ENCODE assay signal across 13 mouse cellular contexts in genomic region chr15:103027266-103028235, GRCm38 (mm10). TPM values are rescaled to one million over a fixed set of nuclear protein-coding genes. Genes with fewer than 3 reads are reported as not detected.
DNase-seq lines count a peak whose midpoint lies in the region; ATAC-seq and TF ChIP-seq lines count a peak whose summit lies in the region.
"Had no signal": no experiment of that assay in that cellular context is flagged by ENCODE, and none has a peak within 500 bp of the region (broad histone marks: within the 10 kb centered on the region; RNA-seq: fewer than 3 reads in every experiment).

No protein-coding gene starts in this region.

- DNase-seq in kidney, adult 2 months: no peak
- peak; percentile 34 to 51 for DNase-seq in adrenal gland, postnatal 36 days
- DNase-seq in urinary bladder, postnatal 25 days (ENCODE audit: low spot score): no peak
- DNase-seq in layer of hippocampus, adult 8-10 months (ENCODE audit: low spot score in 2 of 2): no peak
- DNase-seq in heart, postnatal 36 days: no peak
- DNase-seq: heart, postnatal 14 days; right cerebral cortex, postnatal 14 days had no signal

- peak overlapping the region; percentile 38 for H3K9ac ChIP-seq in kidney, embryonic 16.5 days (replicated peaks; ENCODE audit: low read length)
- H3K9ac ChIP-seq in hindbrain, embryonic 16.5 days (ENCODE audit: low read depth, low read length): peak overlapping the region; percentile 51
- H3K9ac ChIP-seq in neural tube, embryonic 14.5 days (replicated peaks; ENCODE audit: low read depth, low read length): peak overlapping the region; percentile 49
- H3K9ac ChIP-seq: liver, embryonic 12.5 days; midbrain, embryonic 12.5 days had no signal

- ATAC-seq in kidney, embryonic 16.5 days (ENCODE audit: low FRiP score, low TSS enrichment): peak; percentile 32; the same call in 1 of the 2 replicates
- no peak for ATAC-seq in hindbrain, embryonic 16.5 days
- ATAC-seq in neural tube, embryonic 14.5 days (ENCODE audit: low read depth): no peak
- ATAC-seq: liver, embryonic 12.5 days had no signal

- intact Hi-C loops in heart, postnatal 36 days (cut with DNase I): no loop called here

- TF ChIP-seq CTCF in kidney, adult 2 months (conservative IDR thresholded peaks at IDR 0.05; ENCODE audit: insufficient read depth, insufficient read length, low read depth, low read length): no peak

- peak overlapping the region; percentile 40 for H3K27ac ChIP-seq in kidney, embryonic 16.5 days (ENCODE audit: low read length)
- H3K27ac ChIP-seq in kidney, adult 2 months (ENCODE audit: insufficient read depth, low read depth, low read length): no peak overlapping the region
- H3K27ac ChIP-seq in hindbrain, embryonic 16.5 days (ENCODE audit: low read depth, low read length): peak overlapping the region; percentile 72
- peak overlapping the region; percentile 72 for H3K27ac ChIP-seq in neural tube, embryonic 14.5 days (ENCODE audit: low read depth, low read length)
- H3K27ac ChIP-seq: liver, embryonic 12.5 days; midbrain, embryonic 12.5 days had no signal

- 13% methylated on average over 43 of the region's 43 CpGs for WGBS in kidney, embryonic 16.5 days
- WGBS in kidney, adult 2 months: 47% methylated on average over 43 of the region's 43 CpGs
- 4% methylated on average over 43 of the region's 43 CpGs for WGBS in hindbrain, embryonic 16.5 days
- WGBS in neural tube, embryonic 14.5 days: 4% methylated on average over 43 of the region's 43 CpGs

- no peaks in the 10 kb centered on the region for H3K36me3 ChIP-seq in kidney, embryonic 16.5 days (ENCODE audit: insufficient read depth, low read length)
- no peaks in the 10 kb centered on the region for H3K36me3 ChIP-seq in kidney, adult 2 months (ENCODE audit: control insufficient read depth, insufficient read depth, low read length)
- H3K36me3 ChIP-seq in hindbrain, embryonic 16.5 days (ENCODE audit: control insufficient read depth, insufficient read depth, low read length): no peaks in the 10 kb centered on the region
- no peaks in the 10 kb centered on the region for H3K36me3 ChIP-seq in neural tube, embryonic 14.5 days (ENCODE audit: control insufficient read depth, insufficient read depth, low read length)
- H3K36me3 ChIP-seq: liver, embryonic 12.5 days; midbrain, embryonic 12.5 days had no signal

- H3K4me1 ChIP-seq in kidney, embryonic 16.5 days (ENCODE audit: insufficient read depth, low read length): peaks cover 57% of the 10 kb centered on the region
- H3K4me1 ChIP-seq in kidney, adult 2 months (ENCODE audit: control insufficient read depth, insufficient read depth, low read length): no peaks in the 10 kb centered on the region
- no peaks in the 10 kb centered on the region for H3K4me1 ChIP-seq in hindbrain, embryonic 16.5 days (ENCODE audit: control insufficient read depth, insufficient read depth, low read depth, low read length)
- peaks cover 38% of the 10 kb centered on the region for H3K4me1 ChIP-seq in neural tube, embryonic 14.5 days (ENCODE audit: control insufficient read depth, insufficient read depth, low read length)
- H3K4me1 ChIP-seq: liver, embryonic 12.5 days; midbrain, embryonic 12.5 days had no signal

- no peak for TF ChIP-seq POLR2A in kidney, adult 2 months (IDR thresholded peaks at IDR 0.05; ENCODE audit: low read depth, low read length)

- peak overlapping the region; percentile 43 for H3K4me2 ChIP-seq in kidney, embryonic 16.5 days (replicated peaks; ENCODE audit: low read depth, low read length)
- peak overlapping the region; percentile 50 for H3K4me2 ChIP-seq in hindbrain, embryonic 16.5 days (ENCODE audit: low read length)
- peak overlapping the region; percentile 45 for H3K4me2 ChIP-seq in neural tube, embryonic 14.5 days (ENCODE audit: low read depth, low read length)
- H3K4me2 ChIP-seq: liver, embryonic 12.5 days; midbrain, embryonic 12.5 days had no signal

- H3K27me3 ChIP-seq in kidney, embryonic 16.5 days (ENCODE audit: insufficient read depth, low read length): peaks cover 36% of the 10 kb centered on the region
- H3K27me3 ChIP-seq in kidney, adult 2 months (replicated peaks; ENCODE audit: control insufficient read depth, insufficient read depth, low read length): no peaks in the 10 kb centered on the region; the same call in 1 of the 2 replicates
- peaks cover 49% of the 10 kb centered on the region for H3K27me3 ChIP-seq in hindbrain, embryonic 16.5 days (replicated peaks; ENCODE audit: control insufficient read depth, insufficient read depth, low read length)
- H3K27me3 ChIP-seq in neural tube, embryonic 14.5 days (ENCODE audit: control insufficient read depth, insufficient read depth, low read length): no peaks in the 10 kb centered on the region

- H3K9me3 ChIP-seq in kidney, embryonic 16.5 days (ENCODE audit: low read length): no peaks in the 10 kb centered on the region
- H3K9me3 ChIP-seq in hindbrain, embryonic 16.5 days (ENCODE audit: control insufficient read depth, low read length): no peaks in the 10 kb centered on the region
- no peaks in the 10 kb centered on the region for H3K9me3 ChIP-seq in neural tube, embryonic 14.5 days (ENCODE audit: control insufficient read depth, low read length)
- H3K9me3 ChIP-seq: liver, embryonic 12.5 days; midbrain, embryonic 12.5 days had no signal

- peak overlapping the region; percentile 30 for H3K4me3 ChIP-seq in kidney, embryonic 16.5 days (ENCODE audit: low read length)
- H3K4me3 ChIP-seq in kidney, adult 2 months (ENCODE audit: insufficient read depth, low read depth, low read length): no peak overlapping the region
- peak overlapping the region; percentile 7 for H3K4me3 ChIP-seq in hindbrain, embryonic 16.5 days (ENCODE audit: low read length)
- peak overlapping the region; percentile 11 for H3K4me3 ChIP-seq in neural tube, embryonic 14.5 days (ENCODE audit: low read depth, low read length)
- H3K4me3 ChIP-seq: liver, embryonic 12.5 days; midbrain, embryonic 12.5 days had no signal

RNA-seq across cellular contexts. Expression of gene Hoxc4, which starts 8.8 kb away (rescaled TPM):
- polyA plus RNA-seq in kidney, embryonic 16.5 days (2015; fragmentation: Nextera tagmentation; extraction: Ambion mirVana): 6.9 and 8.6 TPM in 2 replicates
- polyA plus RNA-seq in kidney, adult 2 months (2012; rRNA removed): 2.5 and 2.7 TPM in 2 replicates
- total RNA-seq in adrenal gland, postnatal 36 days (2021): 1 to 10 TPM; 5.9 to 6.6 TPM
- 57.7 and 61.2 TPM in 2 replicates for polyA plus RNA-seq in hindbrain, embryonic 16.5 days (2015; fragmentation: Nextera tagmentation; extraction: Ambion mirVana)
- 19.0 and 24.0 TPM in 2 replicates for polyA plus RNA-seq in neural tube, embryonic 14.5 days (2014; fragmentation: Nextera tagmentation; extraction: Ambion mirVana)
- total RNA-seq in layer of hippocampus, adult 8-10 months (2022): not detected
- total RNA-seq in heart, postnatal 36 days (2021): not detected
- total RNA-seq: common myeloid progenitor, adult 5-6 weeks had no signal

RNA-seq across cellular contexts. Expression of gene Hoxc6, which starts 29.5 kb away (rescaled TPM):
- polyA plus RNA-seq in kidney, embryonic 16.5 days (2015; fragmentation: Nextera tagmentation; extraction: Ambion mirVana): 7.6 and 11.0 TPM in 2 replicates
- polyA plus RNA-seq in kidney, adult 2 months (2012; rRNA removed): 24.7 and 25.4 TPM in 2 replicates
- total RNA-seq in adrenal gland, postnatal 36 days (2021): 10 to 100 TPM; 43.2 to 46.3 TPM
- 4.0 and 9.0 TPM in 2 replicates for polyA plus RNA-seq in hindbrain, embryonic 16.5 days (2015; fragmentation: Nextera tagmentation; extraction: Ambion mirVana)
- polyA plus RNA-seq in neural tube, embryonic 14.5 days (2014; fragmentation: Nextera tagmentation; extraction: Ambion mirVana): 23.0 and 38.7 TPM in 2 replicates
- not detected for total RNA-seq in layer of hippocampus, adult 8-10 months (2022)
- total RNA-seq in heart, postnatal 36 days (2021): under 1 TPM in 1 of 2 experiments, not detected in 1; 0.25 TPM
- total RNA-seq: common myeloid progenitor, adult 5-6 weeks; heart, postnatal 14 days had no signal
- polyA plus RNA-seq: midbrain, embryonic 12.5 days had no signal

RNA-seq across cellular contexts. Expression of gene Hoxc8, which starts 37.1 kb away (rescaled TPM):
- 6.6 and 9.2 TPM in 2 replicates for polyA plus RNA-seq in kidney, embryonic 16.5 days (2015; fragmentation: Nextera tagmentation; extraction: Ambion mirVana)
- 3.4 and 4.0 TPM in 2 replicates for polyA plus RNA-seq in kidney, adult 2 months (2012; rRNA removed)
- 10 to 100 TPM; 25.4 to 29.5 TPM for total RNA-seq in adrenal gland, postnatal 36 days (2021)
- polyA plus RNA-seq in hindbrain, embryonic 16.5 days (2015; fragmentation: Nextera tagmentation; extraction: Ambion mirVana): 3.2 and 9.9 TPM in 2 replicates
- polyA plus RNA-seq in neural tube, embryonic 14.5 days (2014; fragmentation: Nextera tagmentation; extraction: Ambion mirVana): 50.1 and 136 TPM in 2 replicates
- not detected for total RNA-seq in layer of hippocampus, adult 8-10 months (2022)
- not detected for total RNA-seq in heart, postnatal 36 days (2021)
- total RNA-seq: common myeloid progenitor, adult 5-6 weeks; heart, postnatal 14 days had no signal
- polyA plus RNA-seq: midbrain, embryonic 12.5 days had no signal

RNA-seq across cellular contexts. Expression of gene Hoxc9, which starts 51.3 kb away (rescaled TPM):
- 7.4 and 9.2 TPM in 2 replicates for polyA plus RNA-seq in kidney, embryonic 16.5 days (2015; fragmentation: Nextera tagmentation; extraction: Ambion mirVana)
- 5.5 and 7.3 TPM in 2 replicates for polyA plus RNA-seq in kidney, adult 2 months (2012; rRNA removed)
- under 1 TPM; 0.72 to 0.96 TPM for total RNA-seq in adrenal gland, postnatal 36 days (2021)
- polyA plus RNA-seq in hindbrain, embryonic 16.5 days (2015; fragmentation: Nextera tagmentation; extraction: Ambion mirVana): 0.16 and 0.31 TPM in 2 replicates
- 46.9 and 49.8 TPM in 2 replicates for polyA plus RNA-seq in neural tube, embryonic 14.5 days (2014; fragmentation: Nextera tagmentation; extraction: Ambion mirVana)
- total RNA-seq in layer of hippocampus, adult 8-10 months (2022): not detected
- total RNA-seq in heart, postnatal 36 days (2021): not detected
- total RNA-seq: common myeloid progenitor, adult 5-6 weeks; heart, postnatal 14 days had no signal
- polyA plus RNA-seq: liver, embryonic 12.5 days; midbrain, embryonic 12.5 days had no signal

Comparison
In these comparisons a context has a peak if more than half of its experiments do, and no peak if none do; other contexts are left out.
1. DNase-seq: peak in adrenal gland, postnatal 36 days (2 of 2); none in kidney, adult 2 months (single experiment), urinary bladder, postnatal 25 days (single experiment), layer of hippocampus, adult 8-10 months (0 of 2) and heart, postnatal 36 days (0 of 2).
2. Peak in every context shown above with its lines, with median percentiles within 50 percentile points of each other: H3K4me2 ChIP-seq and H3K9ac ChIP-seq.